Mouse (Mus musculus) regulatory T cell (primary cell): Measurements from ENCODE around the gene Coq8a.

Experiments used
- in situ Hi-C: fragments of 300-600 bp; cut with MboI, MseI; formaldehyde crosslinking; loops from one replicate; pipeline ENCODE4 v1.15.1; 2025; ENCODE audit warnings: high pct_unique_total_duplicates

The Coq8a gene

GRCm38 (mm10) chr1:180128077-180128792, 71.2 kb downstream of the Coq8a start:
- in situ Hi-C loops: no loop called here

GRCm38 (mm10) chr1:180118233-180118632, 81.2 kb downstream of the Coq8a start:
- in situ Hi-C loops: no loop called here

GRCm38 (mm10) chr1:180116525-180116924, 82.9 kb downstream of the Coq8a start:
- in situ Hi-C loops: no loop called here
